Mouse (Mus musculus): ENCODE measurements around the gene Fam168a. TPM values are rescaled to one million over a fixed set of nuclear protein-coding genes. Genes with fewer than 3 reads are reported as not detected.
A peak's percentile ranks its signal among the peaks of the same experiment; 100 is the strongest.
"Not testable (repeated sequence)": the region's sequence is repeated elsewhere in the genome, so short reads cannot be mapped to it uniquely, and the experiment has no call there.

Fam168a gene
- polyA plus RNA-seq, 1 experiment from 2014 or later: 46.1 TPM

DNA sequence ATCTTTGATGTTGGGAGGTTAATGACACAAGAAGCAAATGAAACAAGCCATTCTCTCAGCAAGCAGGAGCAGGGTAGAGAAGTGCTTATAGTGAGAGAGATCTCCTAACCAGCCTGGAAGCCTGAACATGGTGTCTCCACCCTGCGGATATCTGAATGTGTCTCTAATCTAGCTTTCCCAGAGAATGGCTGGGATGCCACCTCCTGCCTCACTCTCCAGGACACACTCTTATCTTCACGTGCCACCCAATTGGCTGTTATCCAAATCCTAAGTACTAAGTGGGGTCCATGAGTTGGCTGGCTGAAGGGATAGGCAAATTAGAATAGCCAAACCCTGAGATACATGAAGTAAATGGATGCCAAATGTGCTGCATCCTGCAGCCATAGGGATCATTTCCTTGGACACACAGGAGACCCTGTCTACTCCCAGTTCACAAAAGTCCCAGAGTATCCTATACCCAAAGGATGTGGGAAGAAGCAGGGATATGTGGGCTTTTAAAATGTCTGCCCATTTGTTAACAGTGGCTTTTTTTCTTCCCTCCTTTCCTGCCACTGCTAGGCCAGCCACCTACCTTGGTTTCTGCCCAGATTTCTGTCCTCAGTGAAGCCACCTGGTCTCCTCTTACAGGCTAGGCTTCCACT is 138.1 kb downstream of the Fam168a start:
- no peak for ATAC-seq (replicated peaks; ENCODE audit: low FRiP score, low TSS enrichment, low read depth)
- H3K27ac ChIP-seq (ENCODE audit: low read depth): peak overlapping the region; percentile 61; the same call in 1 of the 2 replicates

GRCm38 (mm10) chr7:100845026-100845400 is 138.6 kb downstream of the Fam168a start:
- H3K9me3 ChIP-seq (ENCODE audit: control insufficient read depth, low read length): no peaks in the 10 kb centered on the region
- H3K27ac ChIP-seq (ENCODE audit: low read depth): peak overlapping the region; percentile 61
- no peaks in the 10 kb centered on the region for H3K27me3 ChIP-seq (replicated peaks; ENCODE audit: control insufficient read depth, insufficient read depth, low read length)
- H3K4me1 ChIP-seq (replicated peaks; ENCODE audit: control insufficient read depth, insufficient read depth, low read length): peaks cover 6% of the 10 kb centered on the region
- H3K4me2 ChIP-seq (ENCODE audit: low read length): no peak overlapping the region
- DNase-seq (ENCODE audit: low spot score): peak; percentile 43
- H3K36me3 ChIP-seq (ENCODE audit: control insufficient read depth, insufficient read depth, low read length): no peaks in the 10 kb centered on the region
- ATAC-seq (replicated peaks; ENCODE audit: low FRiP score, low TSS enrichment, low read depth): no peak
- no peak overlapping the region for H3K9ac ChIP-seq (ENCODE audit: low read length)
- H3K4me3 ChIP-seq (ENCODE audit: low read depth, low read length): no peak overlapping the region

More for the DNA sequence above, 138.1 kb downstream of the Fam168a start:
- DNase-seq (ENCODE audit: low spot score): peak; percentile 46
- Histone ChIP-seq H3K4me1 (replicated peaks; ENCODE audit: control insufficient read depth, insufficient read depth, low read length) (peaks cover 6% of the 10 kb centered on the region), H3K36me3 (ENCODE audit: control insufficient read depth, insufficient read depth, low read length) (no peaks in the 10 kb centered on the region), H3K9me3 (ENCODE audit: control insufficient read depth, low read length) (no peaks in the 10 kb centered on the region), H3K4me2 (ENCODE audit: low read length) (no peak overlapping the region), H3K4me3 (ENCODE audit: low read depth, low read length) (no peak overlapping the region), H3K27me3 (replicated peaks; ENCODE audit: control insufficient read depth, insufficient read depth, low read length) (no peaks in the 10 kb centered on the region), H3K9ac (ENCODE audit: low read length) (no peak overlapping the region)
- WGBS: 80% methylated on average over 2 of the region's 2 CpGs

- Histone ChIP-seq H3K36me3 (ENCODE audit: control insufficient read depth, insufficient read depth, low read length) (no peaks in the 10 kb centered on the region), H3K27ac (ENCODE audit: low read depth) (peak overlapping the region; percentile 61), H3K4me1 (replicated peaks; ENCODE audit: control insufficient read depth, insufficient read depth, low read length) (peaks cover 6% of the 10 kb centered on the region), H3K4me2 (ENCODE audit: low read length) (no peak overlapping the region), H3K4me3 (ENCODE audit: low read depth, low read length) (no peak overlapping the region), H3K9me3 (ENCODE audit: control insufficient read depth, low read length) (no peaks in the 10 kb centered on the region), H3K9ac (ENCODE audit: low read length) (no peak overlapping the region), H3K27me3 (replicated peaks; ENCODE audit: control insufficient read depth, insufficient read depth, low read length) (no peaks in the 10 kb centered on the region)
- peak; percentile 49 for DNase-seq (ENCODE audit: low spot score)
- whole genome bisulfite sequencing: 14% methylated on average over 1 of the region's 1 CpGs
- ATAC-seq (replicated peaks; ENCODE audit: low FRiP score, low TSS enrichment, low read depth): 0 out of 2 replicates have a peak, but pooled peaks have one; percentile 53
Observed at GRCm38 (mm10) chr7:100845412-100845811, 139.0 kb downstream of the Fam168a start.

DNA sequence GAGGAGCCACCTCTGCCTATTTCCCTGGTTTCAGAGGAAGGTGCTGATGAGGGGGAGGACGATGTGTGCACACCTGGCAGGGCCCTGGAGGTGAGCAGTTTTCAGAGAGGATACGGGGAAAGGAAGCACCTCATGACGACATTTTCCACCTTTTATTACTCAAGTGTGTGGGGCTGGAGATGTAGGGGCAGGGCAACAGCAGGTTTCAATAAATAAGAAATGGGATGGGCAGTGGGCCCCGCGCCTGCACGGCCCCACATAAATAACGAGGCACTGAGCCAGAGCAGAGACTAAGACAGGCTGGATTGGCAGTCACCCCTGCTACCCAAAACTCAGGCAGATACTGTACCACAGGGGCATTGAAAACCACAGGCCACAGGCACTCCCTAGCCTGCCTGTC is 139.6 kb downstream of the Fam168a start:
- H3K9me3 ChIP-seq (ENCODE audit: control insufficient read depth, low read length); ATAC-seq (replicated peaks; ENCODE audit: low FRiP score, low TSS enrichment, low read depth); H3K9ac ChIP-seq (ENCODE audit: low read length); H3K4me1 ChIP-seq (replicated peaks; ENCODE audit: control insufficient read depth, insufficient read depth, low read length); H3K4me2 ChIP-seq (ENCODE audit: low read length); H3K27ac ChIP-seq (ENCODE audit: low read depth); H3K4me3 ChIP-seq (ENCODE audit: low read depth, low read length); H3K36me3 ChIP-seq (ENCODE audit: control insufficient read depth, insufficient read depth, low read length); H3K27me3 ChIP-seq (replicated peaks; ENCODE audit: control insufficient read depth, insufficient read depth, low read length): not testable (repeated sequence)
- WGBS: 60% methylated on average over 7 of the region's 7 CpGs
- peak; percentile 47 for DNase-seq (ENCODE audit: low spot score)

DNA sequence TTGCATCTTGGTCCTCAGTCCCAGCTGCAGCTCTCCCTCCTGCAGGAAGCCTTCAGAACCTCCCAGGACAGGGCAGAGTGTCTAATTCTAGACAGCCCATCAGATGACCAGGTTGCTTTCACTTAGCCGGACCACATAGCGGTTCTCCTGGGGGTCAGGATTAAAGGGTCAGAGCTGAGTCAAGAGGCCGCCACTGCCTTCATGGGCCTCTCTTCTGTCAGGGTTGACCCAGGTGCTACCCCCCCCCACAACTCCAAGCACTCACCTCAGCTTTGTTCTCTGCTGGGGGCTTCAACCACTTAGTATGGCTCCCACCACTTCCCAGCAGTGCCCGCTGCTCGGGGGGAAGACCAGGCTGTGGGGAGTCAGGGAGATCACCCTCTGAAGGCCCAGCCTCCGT is 140.7 kb downstream of the Fam168a start:
- H3K36me3 ChIP-seq (ENCODE audit: control insufficient read depth, insufficient read depth, low read length): no peaks in the 10 kb centered on the region
- no peak overlapping the region for H3K9ac ChIP-seq (ENCODE audit: low read length)
- no peak overlapping the region for H3K4me2 ChIP-seq (ENCODE audit: low read length)
- H3K27me3 ChIP-seq (replicated peaks; ENCODE audit: control insufficient read depth, insufficient read depth, low read length): no peaks in the 10 kb centered on the region
- H3K4me1 ChIP-seq (replicated peaks; ENCODE audit: control insufficient read depth, insufficient read depth, low read length): peaks cover 17% of the 10 kb centered on the region
- no peaks in the 10 kb centered on the region for H3K9me3 ChIP-seq (ENCODE audit: control insufficient read depth, low read length)
- no peak overlapping the region for H3K27ac ChIP-seq (ENCODE audit: low read depth)
- H3K4me3 ChIP-seq (ENCODE audit: low read depth, low read length): no peak overlapping the region
- 84% methylated on average over 6 of the region's 6 CpGs for WGBS
- ATAC-seq (replicated peaks; ENCODE audit: low FRiP score, low TSS enrichment, low read depth): no peak
- no peak for DNase-seq (ENCODE audit: low spot score)

DNA sequence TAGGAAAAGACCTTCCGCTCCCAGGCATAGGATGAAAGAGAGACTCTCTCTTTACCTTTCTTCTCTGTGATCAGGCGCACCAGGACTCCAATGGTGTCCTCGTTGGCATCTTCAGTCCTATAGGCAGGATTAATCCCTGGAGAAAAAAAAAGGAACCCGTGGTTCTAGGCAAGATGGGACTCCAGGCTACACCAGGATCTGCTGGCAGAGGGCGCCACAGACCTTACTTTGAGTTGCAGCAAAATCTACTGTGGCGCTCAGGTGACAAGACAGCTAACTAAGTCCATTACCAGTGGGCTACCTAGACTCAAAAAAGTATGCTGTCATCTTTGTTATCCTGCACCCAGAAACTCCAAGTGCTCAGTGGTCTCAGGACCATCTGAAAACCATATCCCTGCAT is 142.3 kb downstream of the Fam168a start:
- H3K4me2 ChIP-seq (ENCODE audit: low read length): no peak overlapping the region
- peak; percentile 77 for DNase-seq (ENCODE audit: low spot score)

DNA sequence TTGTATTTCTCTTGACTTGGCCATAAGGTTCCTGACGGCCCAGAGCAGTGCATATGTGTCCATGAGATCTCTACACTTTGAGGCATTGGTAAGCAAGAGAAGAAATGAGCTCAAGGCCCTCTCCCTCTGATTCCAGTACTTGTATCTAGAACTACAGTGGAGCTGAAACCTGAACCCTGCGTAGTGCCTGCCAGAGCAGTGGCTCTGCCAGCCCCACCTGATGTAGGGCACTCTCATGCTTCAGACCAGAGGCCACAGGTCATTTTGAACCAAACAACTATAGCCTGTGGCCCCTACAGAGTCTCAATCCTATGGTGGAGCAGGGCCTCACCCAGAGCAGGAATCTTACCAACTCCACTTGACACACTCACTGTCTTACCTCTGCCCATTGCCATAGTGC is 143.1 kb downstream of the Fam168a start:
- H3K36me3 ChIP-seq (ENCODE audit: control insufficient read depth, insufficient read depth, low read length): no peaks in the 10 kb centered on the region
- 90% methylated on average over 2 of the region's 2 CpGs for WGBS

More for the DNA sequence above, 142.3 kb downstream of the Fam168a start:
- Histone ChIP-seq H3K9me3 (ENCODE audit: control insufficient read depth, low read length) (no peaks in the 10 kb centered on the region), H3K27me3 (replicated peaks; ENCODE audit: control insufficient read depth, insufficient read depth, low read length) (no peaks in the 10 kb centered on the region), H3K4me3 (ENCODE audit: low read depth, low read length) (no peak overlapping the region), H3K36me3 (ENCODE audit: control insufficient read depth, insufficient read depth, low read length) (no peaks in the 10 kb centered on the region), H3K27ac (ENCODE audit: low read depth) (no peak overlapping the region), H3K9ac (ENCODE audit: low read length) (no peak overlapping the region), H3K4me1 (replicated peaks; ENCODE audit: control insufficient read depth, insufficient read depth, low read length) (peaks cover 18% of the 10 kb centered on the region)
- no peak for ATAC-seq (replicated peaks; ENCODE audit: low FRiP score, low TSS enrichment, low read depth)
- WGBS: 36% methylated on average over 6 of the region's 6 CpGs

DNA sequence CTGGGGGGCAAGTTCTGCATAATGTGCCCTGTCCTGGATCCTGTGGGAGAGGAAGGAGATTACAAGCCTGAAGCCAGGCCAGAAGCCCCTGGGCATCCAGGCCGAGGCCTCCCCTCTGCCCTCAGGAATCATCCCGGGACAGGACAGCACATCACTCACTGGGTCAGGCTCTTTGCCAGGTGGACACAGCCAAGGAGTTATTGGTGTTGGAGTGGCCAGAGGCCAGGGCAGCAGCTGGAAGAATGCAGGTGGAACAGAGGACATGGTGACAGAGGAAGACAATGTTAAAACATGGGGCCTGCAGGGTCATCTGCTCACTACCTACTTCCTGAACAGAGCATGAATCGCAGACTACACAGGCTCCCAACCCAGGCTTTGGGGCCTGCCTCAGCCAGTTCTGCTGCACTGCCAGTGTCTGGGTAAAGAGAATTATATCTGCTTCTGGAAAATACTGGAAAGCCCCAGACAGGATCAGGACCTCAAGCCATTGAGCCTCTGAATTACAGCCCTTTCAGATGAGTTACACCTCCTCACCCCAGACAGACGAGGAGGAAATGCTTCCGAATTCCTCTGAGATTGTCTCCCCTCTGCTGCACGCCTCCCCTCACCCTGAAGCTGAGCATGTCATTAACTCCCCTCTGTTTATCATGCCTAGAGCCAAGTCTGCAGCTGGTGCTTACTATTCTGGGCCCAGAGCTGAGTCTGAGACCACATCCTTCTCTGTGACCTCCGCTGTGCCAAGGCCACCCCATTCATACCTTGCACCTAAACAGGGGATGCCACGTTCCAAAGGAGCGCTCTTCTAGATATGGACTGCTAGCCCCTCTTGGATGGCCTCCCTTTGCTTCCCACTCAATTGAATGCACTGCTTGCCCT is 145.3 kb downstream of the Fam168a start:
- ATAC-seq (replicated peaks; ENCODE audit: low FRiP score, low TSS enrichment, low read depth) (no peak), DNase-seq (ENCODE audit: low spot score) (no peak)
- H3K9me3 ChIP-seq (ENCODE audit: control insufficient read depth, low read length): no peaks in the 10 kb centered on the region
- 0 out of 2 replicates have a peak overlapping the region, but pooled peaks have one; percentile 38 for H3K27ac ChIP-seq (ENCODE audit: low read depth)
- WGBS: 49% methylated on average over 9 of the region's 9 CpGs
- no peak overlapping the region for H3K4me2 ChIP-seq (ENCODE audit: low read length)
- H3K36me3 ChIP-seq (ENCODE audit: control insufficient read depth, insufficient read depth, low read length): no peaks in the 10 kb centered on the region
- peaks cover 19% of the 10 kb centered on the region for H3K4me1 ChIP-seq (replicated peaks; ENCODE audit: control insufficient read depth, insufficient read depth, low read length)
- no peak overlapping the region for H3K4me3 ChIP-seq (ENCODE audit: low read depth, low read length)
- H3K27me3 ChIP-seq (replicated peaks; ENCODE audit: control insufficient read depth, insufficient read depth, low read length): no peaks in the 10 kb centered on the region
- H3K9ac ChIP-seq (ENCODE audit: low read length): no peak overlapping the region

More for the DNA sequence above, 143.1 kb downstream of the Fam168a start:
- H3K9me3 ChIP-seq (ENCODE audit: control insufficient read depth, low read length): no peaks in the 10 kb centered on the region
- no peak for ATAC-seq (replicated peaks; ENCODE audit: low FRiP score, low TSS enrichment, low read depth)
- no peak overlapping the region for H3K9ac ChIP-seq (ENCODE audit: low read length)
- H3K4me2 ChIP-seq (ENCODE audit: low read length): no peak overlapping the region
- H3K27ac ChIP-seq (ENCODE audit: low read depth): no peak overlapping the region
- peaks cover 18% of the 10 kb centered on the region for H3K4me1 ChIP-seq (replicated peaks; ENCODE audit: control insufficient read depth, insufficient read depth, low read length)
- no peaks in the 10 kb centered on the region for H3K27me3 ChIP-seq (replicated peaks; ENCODE audit: control insufficient read depth, insufficient read depth, low read length)
- no peak overlapping the region for H3K4me3 ChIP-seq (ENCODE audit: low read depth, low read length)
- peak; percentile 45 for DNase-seq (ENCODE audit: low spot score)
